Mouse (Mus musculus) heart, adult 2 months (tissue): ENCODE measurements around the gene R3hdm2.

Source experiments
- CTCF ChIP-seq: fragments of 200-600 bp; IDR thresholded peaks from 2 replicates; pipeline ENCODE4 v1.8.1; 2022; ENCODE audit warnings: antibody characterized with exemption, mild to moderate bottlenecking, moderate library complexity
- EP300 ChIP-seq: fragments of 200-500 bp; IDR thresholded peaks from 2 replicates; pipeline ENCODE4 v1.6.1; 2011; ENCODE audit warnings: low read depth, low read length, control low read depth; ENCODE audit not compliant: insufficient read depth
- POLR2A ChIP-seq: fragments of 200-500 bp; IDR thresholded peaks from 2 replicates; pipeline ENCODE4 v1.6.1; 2011; ENCODE audit warnings: mild to moderate bottlenecking, low read depth, low read length, control low read depth; ENCODE audit not compliant: insufficient read depth

- no peak for TF ChIP-seq CTCF
- TF ChIP-seq POLR2A: no peak
- TF ChIP-seq EP300: no peak
Observed at GRCm38 (mm10) chr10:127427107-127427506, 47.0 kb downstream of the R3hdm2 start.
